Mouse (Mus musculus) thymus, postnatal 36 days (tissue): Measurements from ENCODE around the gene Rps6ka5.
A peak's percentile ranks its signal among the peaks of the same experiment; 100 is the strongest.

Source experiments
- DNase-seq, 2 experiments: peaks; one replicate each; pipeline ENCODE4 v3.0.0; 2022; ENCODE audit warnings: mixed read lengths in 2 of 2

Gene Rps6ka5

DNA sequence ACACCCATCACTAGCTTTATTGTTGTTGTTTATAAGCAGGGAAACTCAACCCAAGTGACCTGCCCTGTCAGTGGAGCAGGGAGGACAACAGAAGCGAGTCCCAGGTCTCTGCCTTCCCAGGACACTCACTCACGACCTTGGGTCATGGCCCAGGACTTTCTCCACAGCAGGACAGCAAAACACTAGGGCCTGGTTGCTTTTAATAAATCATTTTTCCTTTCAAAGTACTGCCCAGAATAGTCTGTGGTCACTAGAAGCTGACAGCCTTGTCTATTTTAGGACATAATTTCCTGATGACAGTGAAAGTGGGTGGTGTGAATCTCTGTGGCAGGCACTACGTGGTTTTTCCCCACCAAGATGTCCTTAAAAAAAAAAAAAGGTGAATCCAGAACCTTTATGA, 198.5 kb downstream of the Rps6ka5 start:
- no peak for DNase-seq

GRCm38 (mm10) chr12:100527753-100528152, 199.0 kb downstream of the Rps6ka5 start:
- DNase-seq = peak; percentile 52 to 64

- no peak for DNase-seq
Measured at GRCm38 (mm10) chr12:100527241-100527640, 199.5 kb downstream of the Rps6ka5 start.

GRCm38 (mm10) chr12:100525939-100526338, 200.8 kb downstream of the Rps6ka5 start:
- DNase-seq = no peak

DNA sequence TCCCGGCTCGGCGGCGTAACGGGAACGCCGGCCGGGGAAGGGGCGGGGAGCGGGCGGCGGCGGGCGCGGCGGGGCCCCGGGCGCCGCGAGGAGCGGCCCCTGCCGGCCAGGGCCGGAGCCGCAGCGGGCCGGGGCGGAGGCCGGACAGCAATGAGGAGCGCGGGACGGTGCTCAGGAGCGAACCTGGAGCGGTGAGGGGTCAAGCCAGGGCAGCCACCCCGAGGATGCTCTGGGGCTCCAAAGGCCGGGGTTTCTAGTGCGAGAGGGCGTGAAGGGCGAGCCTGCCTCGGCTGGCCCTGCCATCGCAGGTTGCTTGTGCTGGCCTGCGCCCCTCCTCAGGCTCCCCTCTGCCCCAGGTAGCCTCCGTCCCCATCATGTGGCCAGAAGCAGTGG, 206.0 kb downstream of the Rps6ka5 start, which contains the start of gene Ttc7b:
TSS of gene Ttc7b (minus strand) at position 33 of the 393 bp plus-strand sequence.
- DNase-seq = peak; percentile 60 to 63

DNA sequence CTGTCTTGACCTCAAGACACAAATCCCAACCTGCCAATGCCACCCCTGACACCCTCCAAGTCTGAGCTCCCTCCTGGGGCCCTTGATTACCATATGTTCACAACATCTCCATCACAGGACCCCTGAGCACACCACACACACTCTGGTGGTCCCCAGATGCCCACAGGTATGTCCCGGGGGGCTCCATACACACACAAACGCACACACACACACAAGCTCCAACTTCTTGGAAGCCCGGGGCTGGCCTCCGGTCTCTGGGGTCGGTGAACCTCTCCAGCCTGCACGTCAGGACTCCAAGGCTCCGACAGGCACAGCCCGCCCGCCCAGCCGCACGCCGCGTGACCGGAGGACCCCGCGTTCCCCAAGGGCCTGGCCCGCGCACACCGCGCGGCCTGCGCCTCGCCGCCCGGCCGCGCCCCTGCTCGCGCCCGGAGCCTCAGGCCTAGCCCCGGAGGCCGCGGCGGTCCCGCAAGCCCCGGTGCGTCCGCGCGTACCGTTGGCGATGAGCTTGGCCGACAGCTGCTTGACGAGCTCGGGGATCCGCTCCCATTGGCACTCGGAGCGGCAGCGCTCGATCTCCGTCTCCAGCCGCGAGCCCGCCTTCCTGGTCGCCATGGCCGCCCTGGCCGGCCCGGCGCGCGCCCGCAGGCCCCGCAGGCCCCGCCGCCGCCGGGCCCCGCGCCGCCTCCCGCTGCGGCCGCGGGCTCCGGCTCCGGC, 206.5 kb downstream of the Rps6ka5 start:
- DNase-seq = peak; percentile 52 to 63

DNA sequence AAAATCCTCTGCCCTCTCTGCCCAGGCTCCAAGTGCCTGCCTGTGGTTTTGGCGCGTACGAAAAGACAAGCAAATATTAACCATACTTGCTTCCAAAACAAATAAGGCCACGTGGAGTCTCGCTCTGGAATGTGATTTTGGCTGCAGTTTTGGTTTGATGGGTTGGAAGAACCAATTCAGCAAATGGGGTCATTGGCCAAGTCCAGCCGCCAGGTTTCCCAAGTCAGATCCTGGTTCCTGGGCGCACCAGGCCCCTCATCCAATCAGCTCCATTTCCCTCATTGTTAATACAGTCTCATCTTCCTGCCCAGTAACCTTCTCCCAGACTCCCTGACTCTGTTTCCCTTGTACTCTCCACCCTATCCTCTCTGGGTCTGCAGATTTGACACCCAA, 207.1 kb downstream of the Rps6ka5 start:
- DNase-seq = no peak

GRCm38 (mm10) chr12:100517371-100517770, 209.4 kb downstream of the Rps6ka5 start:
- DNase-seq = no peak

- DNase-seq = no peak
Measured at GRCm38 (mm10) chr12:100516161-100516838, 210.5 kb downstream of the Rps6ka5 start.

- no peak for DNase-seq
Measured at GRCm38 (mm10) chr12:100515493-100515892, 211.3 kb downstream of the Rps6ka5 start.

- no peak for DNase-seq
Measured at GRCm38 (mm10) chr12:100514611-100515010, 212.2 kb downstream of the Rps6ka5 start.

DNA sequence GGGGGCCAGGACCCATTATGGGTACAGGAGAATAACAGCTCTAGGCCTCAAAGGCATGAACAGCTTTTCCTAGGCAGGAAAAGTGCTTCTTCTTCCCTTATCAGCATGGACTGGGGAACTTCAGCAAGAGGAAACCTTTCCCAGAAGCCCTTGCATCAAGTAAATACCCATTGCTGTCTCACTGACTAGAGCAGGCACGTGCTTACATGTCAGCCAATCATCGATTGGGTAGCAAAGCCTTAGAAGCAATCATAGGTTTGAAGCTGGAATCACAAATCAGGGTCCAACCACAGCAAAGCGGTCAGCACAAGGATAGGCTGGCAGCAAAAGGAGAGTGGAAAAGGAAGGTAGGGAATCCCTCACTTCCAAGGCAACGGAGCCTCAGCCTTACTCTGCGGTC, 213.7 kb downstream of the Rps6ka5 start:
- DNase-seq = no peak

DNA sequence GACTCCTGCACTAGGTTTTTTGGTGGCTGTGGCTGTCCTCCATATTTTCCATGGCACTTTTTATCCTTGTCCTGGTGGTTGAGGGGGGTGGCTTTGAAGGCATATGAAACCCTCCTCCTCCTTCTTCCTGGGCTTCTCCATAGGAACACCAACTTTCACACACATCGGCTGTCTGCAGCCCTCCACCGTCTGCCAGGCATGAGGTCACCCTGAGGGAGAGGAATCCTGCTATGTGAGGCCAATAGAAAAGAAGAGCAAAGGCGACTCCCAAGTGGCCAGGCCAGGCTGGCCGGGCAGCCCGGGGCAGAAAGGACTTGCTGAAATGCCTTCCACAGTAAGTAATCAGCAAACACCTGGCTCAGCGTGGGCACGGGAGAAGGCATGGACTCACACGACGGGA, 214.1 kb downstream of the Rps6ka5 start:
- DNase-seq = no peak

DNA sequence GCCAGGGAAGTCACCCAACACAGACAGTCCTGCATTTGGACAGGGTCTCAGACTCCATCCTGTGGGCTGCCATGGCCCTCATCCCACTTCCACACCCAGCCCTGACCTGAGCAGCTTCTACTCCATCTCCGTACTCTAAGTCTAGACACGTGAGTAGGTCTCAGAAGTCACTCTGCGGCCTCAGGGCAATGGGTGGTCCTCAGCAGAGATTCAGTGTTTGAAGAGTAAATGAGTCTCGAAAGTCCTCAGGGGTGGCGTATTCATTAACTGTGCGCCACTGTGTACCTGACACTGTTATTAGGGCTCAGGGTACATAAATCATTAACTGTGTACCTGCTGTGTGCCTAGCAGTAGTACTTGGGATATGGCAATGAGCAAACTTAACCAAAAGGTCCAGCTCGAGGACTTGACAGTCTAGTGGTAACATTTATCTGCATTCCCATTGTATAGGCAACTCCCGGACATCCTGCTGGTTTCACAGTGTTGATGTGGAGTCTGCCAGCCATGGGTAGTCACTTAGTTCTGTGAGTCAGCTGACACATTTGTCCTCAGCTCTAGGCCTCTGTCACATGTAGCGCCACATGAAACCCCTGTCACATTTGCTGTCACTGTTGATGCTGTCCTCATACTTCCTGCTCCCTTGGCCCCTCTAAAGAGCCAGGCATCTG, 217.0 kb downstream of the Rps6ka5 start:
- DNase-seq = no peak

DNA sequence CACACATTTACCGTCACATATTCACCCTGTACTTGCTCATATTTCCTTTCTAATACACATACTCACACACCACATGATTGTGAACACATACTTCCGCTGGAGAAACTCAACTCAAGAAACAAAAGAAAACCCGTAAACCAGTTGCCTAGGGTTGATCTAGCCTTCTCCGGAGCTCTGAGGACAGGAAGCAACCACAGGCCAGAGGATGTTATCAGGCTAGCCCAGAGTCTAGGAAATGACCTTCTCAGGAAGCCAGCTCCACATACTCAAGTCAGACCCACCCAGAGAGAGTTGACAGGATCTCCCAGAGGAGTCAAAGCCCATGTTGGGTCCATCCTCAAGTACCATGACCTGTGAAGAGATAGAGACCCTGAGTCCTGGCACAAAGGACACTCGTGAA, 218.1 kb downstream of the Rps6ka5 start:
- DNase-seq = no peak

DNA sequence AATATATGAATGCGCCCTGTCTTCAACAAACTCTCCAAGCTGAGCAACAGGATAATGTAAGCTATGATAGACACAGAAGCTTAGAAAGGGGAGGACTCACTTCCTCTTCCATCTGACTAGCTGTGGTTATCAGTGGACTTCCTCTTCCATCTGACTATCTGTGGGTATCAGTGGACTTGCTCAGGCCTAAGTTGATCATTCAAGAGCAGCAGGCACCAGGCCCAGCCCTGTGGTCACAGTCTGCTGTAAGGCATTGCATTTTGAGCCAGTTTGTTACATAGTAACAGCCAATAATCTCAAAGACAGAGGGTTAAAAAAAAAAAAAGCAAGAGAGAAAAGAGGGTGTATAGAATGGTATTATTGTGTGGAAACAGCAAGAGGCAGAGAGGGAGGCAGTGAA, 221.3 kb downstream of the Rps6ka5 start:
- DNase-seq = no peak

- no peak for DNase-seq
Measured at GRCm38 (mm10) chr12:100504585-100504984, 222.2 kb downstream of the Rps6ka5 start.

DNA sequence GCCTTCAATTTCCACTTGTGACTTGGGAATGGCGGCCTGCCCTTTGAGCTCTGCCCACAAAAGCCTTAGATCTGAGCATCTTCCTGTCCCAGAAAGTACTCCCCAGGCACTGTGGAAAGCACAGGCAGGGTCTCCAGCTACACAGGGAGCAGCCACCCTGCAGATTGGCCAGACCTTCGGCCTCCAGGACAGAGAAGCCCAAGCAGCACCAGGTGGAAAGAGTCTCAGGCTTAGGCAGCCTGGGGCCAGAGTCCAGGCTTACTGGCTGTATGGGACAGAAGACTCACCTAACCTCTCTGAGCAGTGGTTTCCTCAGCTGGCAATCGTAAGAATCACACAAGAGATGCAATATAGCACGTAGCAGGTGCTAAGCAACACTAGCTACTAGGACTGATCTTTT, 223.1 kb downstream of the Rps6ka5 start:
- no peak for DNase-seq

GRCm38 (mm10) chr12:100502544-100502943, 224.2 kb downstream of the Rps6ka5 start:
- no peak for DNase-seq

GRCm38 (mm10) chr12:100501261-100501660, 225.5 kb downstream of the Rps6ka5 start:
- DNase-seq = peak; percentile 61 to 73

- DNase-seq = no peak
Measured at GRCm38 (mm10) chr12:100499469-100499868, 227.3 kb downstream of the Rps6ka5 start.
